Mouse (Mus musculus) cerebral cortex, adult 2 months (tissue): ENCODE data around the gene Fgf4.

ENCODE experiments used
- WGBS: fragments of 180-500 bp; shearing (Covaris S2); methylation state at CpG from one replicate; pipeline ENCODE4 v1.1.7; 2018; 5-methylcytosine and 5-hydroxymethylcytosine counted together

Gene Fgf4

DNA sequence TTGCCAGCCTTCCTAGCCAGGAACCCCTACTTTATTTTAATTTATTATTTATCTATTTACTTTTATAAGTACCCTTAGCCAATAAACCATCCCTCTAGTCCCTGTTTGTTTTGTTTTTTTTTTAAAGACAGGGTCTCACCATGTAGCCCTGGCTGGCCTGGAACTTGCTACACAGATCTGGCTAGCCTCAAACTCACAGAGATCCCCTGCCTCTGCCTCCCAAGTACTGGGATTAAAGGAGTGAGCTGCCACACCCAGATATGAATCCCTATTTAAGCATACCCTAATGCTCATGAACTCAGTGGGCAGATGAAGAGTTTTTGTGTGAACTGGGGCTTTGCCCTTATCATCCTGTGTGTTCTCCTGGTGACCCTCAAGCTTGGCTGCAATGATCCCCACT lies at the start of gene Fgf4:
Fgf4 (plus strand) TSS at position 301 of the 400 bp plus-strand sequence.

DNA sequence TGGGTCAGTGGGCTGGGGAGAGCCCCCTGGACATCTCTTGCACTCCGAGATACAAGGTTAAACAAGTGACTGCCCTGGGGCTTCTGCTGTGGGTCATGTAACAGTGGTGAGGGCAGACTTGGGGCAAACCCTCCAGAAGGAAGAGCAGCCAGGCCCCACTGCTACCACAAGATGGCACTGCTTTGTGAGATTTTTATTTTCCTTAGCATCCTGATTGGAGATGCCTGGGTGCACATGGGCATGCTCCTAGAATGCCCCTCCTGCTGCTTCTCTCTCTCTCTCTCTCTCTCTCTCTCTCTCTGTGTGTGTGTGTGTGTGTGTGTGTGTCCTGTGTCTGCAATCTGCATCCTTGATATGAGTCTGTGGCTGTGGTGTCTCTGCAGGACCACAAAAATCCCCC lies 48.7 kb upstream of the Fgf4 start:
- 68% methylated on average over 1 of the region's 1 CpGs for WGBS

DNA sequence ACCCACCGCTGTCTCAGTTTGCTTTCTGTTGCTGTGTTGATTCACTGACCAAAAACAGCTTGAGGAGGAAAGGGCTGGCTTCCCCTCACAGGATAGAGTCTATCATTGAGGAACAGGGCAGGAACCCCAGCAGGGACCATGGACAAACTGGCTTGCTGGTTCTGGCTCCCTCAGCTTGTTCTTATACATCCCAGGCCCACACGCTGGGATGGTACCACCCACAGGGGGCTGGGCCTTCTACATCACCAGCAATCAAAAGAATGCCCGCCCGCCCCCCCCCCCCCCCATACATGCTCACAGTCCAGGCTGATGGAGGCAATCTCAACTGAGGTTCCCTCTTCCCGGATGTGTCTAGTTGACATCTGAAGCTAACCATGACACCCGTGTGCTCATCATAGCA lies 40.1 kb upstream of the Fgf4 start:
- 78% methylated on average over 6 of the region's 6 CpGs for WGBS

DNA sequence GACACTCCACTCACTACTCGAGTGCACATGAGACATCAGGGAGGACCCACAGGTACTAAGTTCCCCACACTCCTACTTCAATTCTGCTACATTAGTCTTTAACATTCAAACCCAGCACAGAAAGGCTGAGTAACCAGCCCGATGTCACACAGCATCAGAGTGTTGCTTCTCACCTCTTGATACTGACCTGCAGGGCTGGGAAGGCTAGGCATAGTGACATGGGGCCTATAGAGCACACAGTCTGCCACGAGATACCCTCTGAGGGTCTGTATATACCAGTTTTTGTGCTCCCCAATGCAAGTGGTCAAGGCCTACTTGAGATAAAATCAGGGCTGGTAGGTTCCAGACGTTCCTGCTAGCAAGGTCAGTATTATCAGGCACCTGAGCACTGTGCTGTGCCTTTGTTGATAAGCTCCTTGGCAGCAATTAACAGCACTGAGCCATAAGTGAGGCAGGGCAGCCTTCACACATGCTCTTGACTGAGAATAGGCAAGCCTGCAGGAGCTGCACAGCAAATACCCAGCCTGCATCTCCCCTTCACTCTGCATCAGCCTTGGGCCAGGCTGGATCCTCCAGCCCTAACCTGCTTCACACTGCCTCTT lies 39.1 kb upstream of the Fgf4 start:
- 81% methylated on average over 4 of the region's 4 CpGs for WGBS

DNA sequence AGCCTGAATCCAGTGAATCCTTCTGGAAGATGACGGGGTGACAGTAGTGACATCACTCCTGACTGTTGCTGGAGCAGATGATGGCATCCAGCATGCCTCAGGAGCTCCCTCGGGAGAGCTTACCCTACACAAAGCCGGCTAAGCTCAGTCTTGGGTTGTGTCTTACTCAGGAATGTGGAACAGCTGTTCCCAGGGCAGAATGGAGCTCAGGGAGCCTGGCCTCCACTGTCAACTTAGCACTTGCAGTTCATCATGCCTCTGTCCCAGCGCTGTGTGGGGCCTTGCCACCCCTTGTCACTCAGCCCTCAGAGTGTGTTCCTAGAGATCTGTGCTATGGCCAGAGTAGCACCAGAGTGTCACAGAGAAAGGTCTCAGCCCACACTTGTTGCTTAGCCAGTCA lies 35.6 kb upstream of the Fgf4 start:
- WGBS: 66% methylated on average over 4 of the region's 4 CpGs

DNA sequence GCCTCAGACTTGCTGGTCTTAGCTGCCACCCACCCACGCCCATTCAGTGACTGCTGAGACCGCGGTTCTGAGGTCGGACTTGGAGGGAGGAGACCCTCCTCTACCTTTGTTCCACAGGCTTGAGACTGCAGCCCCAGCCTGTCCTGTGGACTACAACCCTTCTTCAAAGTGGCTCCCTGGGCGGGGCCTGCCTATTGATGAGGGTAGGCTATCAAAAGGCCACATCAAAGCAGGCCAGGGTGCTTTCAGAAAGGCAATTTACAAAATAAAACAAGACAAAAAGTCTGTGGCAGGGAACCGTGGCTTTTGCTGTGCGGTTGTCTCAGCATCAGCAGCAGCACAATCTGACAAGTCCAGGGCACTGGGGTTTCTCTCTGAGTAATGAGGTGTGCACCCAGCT lies 25.3 kb upstream of the Fgf4 start:
- WGBS: 70% methylated on average over 7 of the region's 7 CpGs

DNA sequence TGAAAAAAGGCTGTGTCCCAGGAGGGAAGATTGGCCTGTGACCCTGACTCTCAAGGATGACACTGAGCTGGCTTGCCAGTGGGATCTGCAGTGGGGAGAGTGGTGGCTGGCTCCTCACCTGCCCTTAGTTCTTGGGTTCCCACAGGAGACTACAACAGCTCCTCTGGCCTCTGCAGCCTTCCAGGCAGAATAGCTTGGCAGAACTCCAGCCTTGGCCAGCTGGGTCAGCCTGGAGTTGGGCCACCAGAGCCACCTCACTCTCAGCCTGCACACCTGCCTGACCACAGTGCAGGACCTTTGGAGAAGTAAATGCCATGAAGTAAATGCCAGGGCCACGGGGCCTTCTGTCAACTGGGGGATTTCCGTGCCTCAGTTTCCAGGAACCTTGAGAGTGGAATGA lies 23.2 kb upstream of the Fgf4 start:
- WGBS: 79% methylated on average over 2 of the region's 2 CpGs

DNA sequence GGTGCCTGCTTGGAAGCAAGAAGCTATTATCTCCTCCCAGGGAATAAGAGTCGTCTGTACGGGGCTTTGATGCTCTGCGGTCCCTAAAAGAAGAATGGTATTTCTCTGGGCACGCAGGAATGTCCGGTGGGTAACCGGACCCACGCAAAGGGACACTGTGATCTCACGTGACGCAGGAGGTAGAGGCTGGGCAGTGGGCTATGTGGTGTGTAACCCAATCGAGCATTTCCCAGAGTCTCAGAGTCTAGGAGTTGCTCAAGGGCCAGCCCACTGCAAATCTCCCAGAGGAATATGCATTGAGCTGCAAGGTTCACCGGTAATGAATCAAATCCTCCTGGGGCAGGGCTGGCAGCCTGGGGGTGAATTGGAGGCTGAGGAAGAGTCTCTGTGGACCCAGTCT lies 18.8 kb upstream of the Fgf4 start:
- 71% methylated on average over 11 of the region's 11 CpGs for WGBS

DNA sequence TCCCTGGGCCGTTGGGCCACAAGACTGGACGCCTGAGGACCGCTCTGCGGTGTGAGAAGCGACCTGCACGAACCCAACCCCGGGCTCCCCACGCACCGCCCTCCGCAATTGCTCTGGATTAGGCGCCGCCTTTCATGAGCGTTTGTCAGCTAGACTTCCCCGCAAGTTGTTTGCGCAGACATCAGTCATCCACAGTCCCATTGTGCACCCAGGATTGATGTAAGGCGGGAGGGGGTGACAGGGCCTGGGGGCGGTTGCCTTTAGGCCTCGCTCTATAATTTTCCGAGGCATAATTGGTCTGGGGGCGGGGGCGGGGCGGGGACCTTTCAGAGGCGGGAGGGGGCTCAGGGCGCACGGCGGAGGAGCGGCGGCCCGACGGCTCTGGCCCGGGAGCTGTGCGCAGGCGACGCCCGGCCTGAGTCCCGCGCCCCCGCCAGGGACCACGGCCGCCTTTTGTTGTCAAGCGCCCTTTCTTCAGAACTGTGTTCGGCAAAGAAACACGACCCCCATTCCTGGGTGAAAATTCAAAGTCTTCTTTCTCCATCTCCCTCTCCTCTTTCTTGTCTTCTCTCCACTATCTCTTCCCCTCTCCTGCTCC lies 9.2 kb upstream of the Fgf4 start, which contains the start of gene Fgf3:
Fgf3 (plus strand) TSS at position 193 of the 598 bp plus-strand sequence.
- 7% methylated on average over 43 of the region's 43 CpGs for WGBS

DNA sequence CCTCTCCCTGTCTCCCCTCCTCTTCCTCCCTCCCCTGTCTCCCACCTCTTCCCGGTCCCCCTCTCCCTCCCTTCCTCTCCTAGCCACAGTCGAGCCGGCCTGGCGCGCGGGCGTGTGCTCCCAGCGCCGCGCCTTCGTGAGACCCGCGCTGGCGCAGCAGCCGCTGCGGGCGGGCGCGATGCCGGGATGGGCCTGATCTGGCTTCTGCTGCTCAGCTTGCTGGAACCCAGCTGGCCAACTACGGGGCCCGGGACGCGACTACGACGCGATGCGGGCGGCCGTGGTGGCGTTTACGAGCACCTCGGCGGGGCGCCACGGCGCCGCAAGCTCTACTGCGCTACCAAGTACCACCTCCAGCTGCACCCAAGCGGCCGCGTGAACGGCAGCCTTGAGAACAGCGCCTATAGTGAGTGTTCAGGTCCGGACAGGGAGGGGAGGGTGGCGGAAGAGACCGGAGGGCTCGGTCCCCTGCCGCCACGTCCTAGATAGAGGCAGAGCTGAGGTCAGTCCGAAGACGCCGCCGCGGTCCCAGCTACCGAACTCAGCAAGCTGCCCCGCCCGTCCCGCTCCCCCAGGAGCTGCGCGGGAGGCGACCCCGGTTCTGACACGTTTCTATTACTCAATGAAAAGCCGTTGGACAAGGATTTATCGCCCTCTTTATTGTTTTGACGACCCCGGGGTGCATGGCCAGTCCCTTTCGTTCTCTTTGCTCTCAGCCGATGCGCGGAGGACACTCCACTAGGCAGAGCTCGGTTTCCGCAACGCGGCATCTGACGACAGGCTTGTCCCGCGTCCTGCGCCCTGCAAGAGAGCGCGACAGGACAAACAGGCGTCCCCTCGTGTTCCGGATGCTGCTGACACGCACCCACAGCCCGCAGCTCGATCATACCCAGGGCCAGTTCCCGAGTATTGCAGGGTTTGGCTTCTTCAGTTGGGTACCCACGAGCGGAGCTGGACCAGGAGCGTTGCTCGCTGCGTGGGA lies 8.4 kb upstream of the Fgf4 start:
- WGBS: 1% methylated on average over 94 of the region's 94 CpGs

DNA sequence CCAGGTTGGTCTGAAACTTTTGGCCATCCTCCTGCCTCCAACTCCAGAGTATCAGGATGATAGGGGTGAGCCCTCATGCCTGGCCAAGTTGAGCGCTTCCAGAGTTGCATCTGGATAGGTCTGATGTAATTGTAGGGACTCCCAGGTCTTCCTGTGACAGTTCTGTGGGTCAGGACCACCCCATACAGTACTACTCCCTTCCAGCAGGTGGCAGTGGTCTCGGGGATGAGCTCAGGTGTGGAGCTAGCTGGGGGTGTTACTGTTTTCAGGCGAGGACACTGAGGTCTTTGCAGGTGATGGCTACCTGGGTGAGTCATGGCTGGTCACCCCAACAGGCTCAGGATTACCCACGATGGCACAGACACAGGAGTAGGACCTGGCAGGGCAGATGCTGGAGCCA lies 1.0 kb upstream of the Fgf4 start:
- WGBS: 43% methylated on average over 4 of the region's 4 CpGs

DNA sequence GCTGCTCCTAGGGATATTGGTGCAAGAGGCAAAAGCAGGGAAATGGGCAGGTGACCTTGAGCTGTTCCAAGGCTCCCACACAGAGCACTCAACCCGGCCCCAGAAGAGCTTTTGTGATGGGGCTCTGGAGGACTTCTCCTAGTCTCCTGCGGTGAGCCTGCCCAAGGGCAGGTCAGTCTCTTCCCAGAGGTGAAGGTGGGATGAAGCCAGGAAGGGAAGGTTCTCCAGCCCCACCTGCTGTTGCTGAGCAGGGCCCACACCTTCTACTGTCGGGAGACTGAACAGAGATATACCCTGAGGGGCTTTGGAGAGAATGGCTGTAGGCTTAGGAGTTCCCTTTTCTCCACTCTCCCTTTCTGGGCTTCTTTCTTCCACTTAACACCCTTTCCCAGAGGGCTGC lies 4.2 kb downstream of the Fgf4 start:
- 72% methylated on average over 3 of the region's 3 CpGs for WGBS

DNA sequence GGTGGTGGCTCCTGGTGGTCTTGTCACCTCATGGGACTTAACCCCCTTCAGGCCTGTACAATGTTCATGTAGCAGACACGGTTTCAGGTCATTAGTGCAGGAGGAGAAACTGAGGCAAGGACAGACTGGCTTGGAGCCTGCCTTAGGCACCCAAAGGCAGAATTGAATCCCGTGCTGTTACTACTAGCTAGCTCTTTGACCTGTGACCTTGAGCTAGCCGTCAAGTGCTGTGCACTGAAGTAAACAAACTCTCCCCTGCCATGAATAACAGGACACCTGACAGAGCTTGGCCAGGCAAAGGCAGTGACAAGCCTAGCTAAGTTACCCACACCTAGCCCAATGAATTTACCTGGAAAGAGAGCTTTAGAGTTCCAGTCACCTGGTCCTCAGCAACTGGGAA lies 7.8 kb downstream of the Fgf4 start:
- 78% methylated on average over 3 of the region's 3 CpGs for WGBS

DNA sequence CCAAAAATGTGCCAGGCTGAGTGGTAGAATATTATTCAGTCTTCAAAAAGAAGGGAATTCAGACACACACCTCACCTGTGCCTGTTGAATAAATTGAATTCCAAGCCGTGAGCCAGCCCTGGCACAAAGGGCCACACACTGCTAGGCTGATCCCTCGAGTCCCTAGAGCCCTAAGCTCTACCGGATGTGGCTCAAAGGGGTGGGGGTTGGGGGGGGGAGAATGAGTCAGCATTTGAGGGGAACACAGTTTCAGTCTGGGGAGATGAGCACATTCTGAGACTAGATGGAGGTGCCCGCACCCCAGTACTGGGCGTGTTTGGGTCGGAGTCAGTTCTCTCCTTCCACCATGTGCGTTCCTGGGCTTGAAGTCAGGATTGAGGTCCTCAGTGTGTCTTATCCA lies 10.0 kb downstream of the Fgf4 start:
- WGBS: 92% methylated on average over 7 of the region's 7 CpGs

DNA sequence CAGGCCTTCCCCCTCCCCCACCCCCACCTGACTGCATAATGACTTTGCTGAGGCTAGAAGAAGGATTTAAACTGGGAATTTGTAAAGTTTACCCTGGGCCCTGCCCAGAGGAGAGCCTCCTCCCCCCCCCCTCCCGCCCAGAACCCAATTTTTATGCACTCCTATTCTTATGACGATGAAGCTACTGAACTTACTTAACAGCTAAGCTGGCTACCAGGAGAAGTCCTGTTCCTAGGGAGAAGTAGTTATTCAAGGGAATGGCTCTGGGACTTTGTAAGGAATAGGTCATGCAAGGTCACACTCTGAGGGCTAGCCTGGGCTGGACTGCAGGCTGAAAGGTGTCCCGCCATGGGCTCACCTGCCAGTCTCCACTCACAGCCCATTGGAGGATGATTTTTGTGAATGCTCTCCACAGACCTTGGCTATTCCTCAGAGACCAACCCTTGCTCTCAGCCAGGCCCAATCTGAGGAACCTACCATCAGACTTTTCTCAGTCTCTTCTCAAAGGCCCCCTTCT lies 10.7 kb downstream of the Fgf4 start:
- WGBS: 79% methylated on average over 3 of the region's 3 CpGs

DNA sequence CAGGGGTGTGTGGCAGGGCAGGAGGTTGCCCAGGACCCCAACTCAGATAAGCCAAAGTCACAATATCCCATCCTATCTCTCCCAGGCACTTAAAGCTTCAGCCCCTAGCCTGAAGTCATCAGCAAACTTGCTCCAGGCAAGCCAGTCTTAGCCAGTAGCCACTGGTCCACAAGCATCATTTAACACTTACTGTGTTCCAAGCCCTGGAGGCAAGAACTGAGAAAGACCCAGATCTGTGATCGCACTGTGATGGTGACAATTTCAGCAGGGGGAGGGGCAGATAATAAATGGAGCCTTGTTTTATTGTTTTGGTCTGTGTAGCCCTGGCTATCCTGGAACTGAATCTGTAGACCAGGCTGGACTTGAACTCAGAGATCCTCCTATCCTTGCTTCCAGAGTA lies 11.5 kb downstream of the Fgf4 start:
- 95% methylated on average over 1 of the region's 1 CpGs for WGBS

DNA sequence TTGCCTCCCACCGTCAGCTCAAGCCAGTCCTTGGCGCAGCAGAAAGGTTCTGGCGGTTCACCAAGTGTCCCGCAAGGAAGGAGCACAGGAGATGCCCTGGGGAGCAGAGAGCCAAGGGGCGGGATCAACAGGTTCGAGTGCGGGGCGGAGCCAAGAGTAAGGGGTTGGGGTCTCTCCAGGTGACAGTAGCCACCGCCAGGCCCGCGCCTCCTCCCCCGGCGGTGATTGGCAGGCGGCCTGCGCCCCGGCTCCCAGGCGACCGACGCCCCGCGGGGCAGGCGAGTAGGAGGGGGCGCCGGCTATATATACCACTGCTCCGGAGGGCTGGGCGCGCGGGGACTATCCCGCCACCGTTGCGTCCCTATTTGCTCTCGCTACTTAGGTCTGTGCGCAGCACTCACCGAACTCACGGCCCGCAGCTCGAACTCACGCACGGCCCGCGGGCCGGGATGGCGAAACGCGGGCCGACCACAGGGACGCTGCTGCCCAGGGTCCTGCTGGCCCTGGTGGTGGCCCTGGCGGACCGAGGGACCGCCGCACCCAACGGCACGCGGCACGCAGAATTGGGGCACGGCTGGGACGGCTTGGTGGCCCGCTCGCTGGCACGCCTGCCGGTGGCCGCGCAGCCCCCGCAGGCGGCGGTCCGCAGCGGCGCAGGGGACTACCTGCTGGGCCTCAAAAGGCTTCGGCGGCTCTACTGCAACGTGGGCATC lies 14.0 kb downstream of the Fgf4 start:
- 2% methylated on average over 72 of the region's 72 CpGs for WGBS

DNA sequence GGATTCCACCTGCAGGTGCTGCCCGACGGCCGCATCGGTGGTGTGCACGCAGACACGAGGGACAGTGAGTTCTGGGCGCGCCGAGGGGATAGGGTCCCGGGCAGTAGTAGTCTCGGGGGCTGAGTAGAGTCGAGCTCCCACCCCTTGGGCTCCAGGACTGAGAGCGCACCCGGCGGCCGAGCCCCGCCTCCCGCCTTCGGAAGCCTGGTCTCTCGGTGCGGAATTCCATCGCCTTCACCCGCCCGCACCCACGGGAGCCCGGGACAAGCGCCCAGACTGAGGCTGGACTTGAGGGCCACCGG lies 14.6 kb downstream of the Fgf4 start:
- WGBS: under 1% methylated on average over 28 of the region's 28 CpGs

DNA sequence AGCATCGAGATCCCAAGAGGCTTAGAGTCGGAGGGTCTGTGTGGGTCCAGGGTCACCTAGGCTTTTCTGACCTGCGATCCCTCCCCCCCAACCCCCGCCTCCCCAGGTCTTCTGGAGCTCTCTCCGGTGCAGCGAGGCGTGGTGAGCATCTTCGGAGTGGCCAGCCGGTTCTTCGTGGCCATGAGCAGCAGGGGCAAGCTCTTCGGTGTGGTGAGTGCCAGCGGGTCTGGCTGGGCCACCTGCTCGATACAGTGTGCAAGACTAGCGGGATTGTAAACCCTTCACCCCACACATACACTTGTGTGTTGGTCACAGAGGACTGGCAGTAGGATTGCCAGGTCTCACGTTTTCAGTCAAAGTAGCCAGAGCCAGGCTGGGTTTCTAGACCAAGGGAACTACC lies 15.0 kb downstream of the Fgf4 start:
- 6% methylated on average over 15 of the region's 15 CpGs for whole genome bisulfite sequencing

DNA sequence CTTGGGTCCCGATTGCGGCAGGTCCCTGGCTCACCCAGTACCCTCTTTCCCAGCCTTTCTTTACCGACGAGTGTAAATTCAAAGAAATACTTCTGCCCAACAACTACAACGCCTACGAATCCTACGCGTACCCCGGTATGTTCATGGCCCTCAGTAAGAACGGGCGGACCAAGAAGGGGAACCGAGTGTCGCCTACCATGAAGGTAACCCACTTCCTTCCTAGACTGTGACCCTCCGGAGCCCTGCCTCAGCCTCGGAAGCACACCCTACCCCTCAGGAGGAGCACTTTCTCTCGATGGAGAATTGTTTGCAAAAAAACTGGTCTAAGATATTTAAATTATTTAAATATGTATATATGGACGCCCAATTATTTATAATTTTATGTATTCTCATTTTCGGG lies 15.5 kb downstream of the Fgf4 start:
- WGBS: 7% methylated on average over 18 of the region's 18 CpGs

DNA sequence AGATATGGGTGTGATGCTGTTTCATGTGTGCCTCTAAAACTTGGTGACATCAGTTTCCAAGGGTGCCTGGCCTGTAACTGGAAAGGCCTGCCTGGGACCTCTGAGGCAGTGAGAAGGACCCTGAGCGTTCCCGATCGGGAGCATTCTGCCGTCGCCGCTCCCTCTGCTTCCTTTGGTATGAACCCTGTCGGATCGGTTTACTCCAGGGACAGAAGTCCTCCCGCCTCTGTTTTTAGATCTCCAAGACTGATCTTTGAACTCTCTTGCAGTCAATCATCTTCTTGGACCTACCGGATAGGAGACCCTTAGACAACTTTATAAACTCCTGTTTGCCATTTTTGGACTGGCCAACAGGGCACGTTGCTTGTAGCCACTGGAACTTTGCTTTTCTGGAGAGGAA lies 16.0 kb downstream of the Fgf4 start:
- WGBS: 15% methylated on average over 11 of the region's 11 CpGs

DNA sequence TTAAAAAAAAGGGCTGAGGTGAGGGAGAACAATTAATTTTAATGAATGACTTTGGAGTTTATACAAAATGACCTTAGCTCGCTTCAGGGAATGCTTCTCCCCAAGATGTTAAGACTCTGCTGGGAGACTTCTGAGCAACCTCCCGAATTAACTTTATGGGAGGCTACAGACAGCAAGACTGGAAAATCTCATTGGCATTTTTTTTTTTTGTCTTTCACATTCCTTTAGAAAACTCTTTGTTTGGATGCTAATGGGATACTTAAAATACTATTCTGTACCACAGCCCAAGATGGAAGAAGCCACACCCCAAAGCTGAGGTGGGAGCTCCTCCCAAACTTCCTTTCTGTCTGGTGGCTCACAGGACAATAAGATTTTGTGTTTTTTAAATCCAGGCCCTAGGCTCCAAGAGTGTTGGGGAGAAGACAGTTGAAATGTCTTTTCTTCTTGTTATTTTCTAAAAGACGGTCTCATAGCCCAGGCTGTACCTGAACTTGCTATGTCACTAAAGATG lies 17.0 kb downstream of the Fgf4 start:
- WGBS: 72% methylated on average over 3 of the region's 3 CpGs
